In genomic region chrX:71525593-71526299, GRCm38 (mm10) we compare ENCODE assay signal across 17 mouse cellular contexts.
"Had no signal": no experiment of that assay in that cellular context is flagged by ENCODE, and none has a peak within 500 bp of the region (broad histone marks: within the 10 kb centered on the region; RNA-seq: fewer than 3 reads in every experiment).

No protein-coding gene starts in this region.

- H3K4me1 ChIP-seq: intestine, embryonic 15.5 days; stomach, embryonic 15.5 days had no signal

- ATAC-seq: intestine, embryonic 15.5 days; midbrain, embryonic 13.5 days had no signal

- H3K36me3 ChIP-seq: intestine, embryonic 15.5 days; limb, embryonic 12.5 days; limb, embryonic 15.5 days; midbrain, embryonic 10.5 days; midbrain, embryonic 13.5 days; stomach, embryonic 15.5 days had no signal

- H3K27ac ChIP-seq: intestine, embryonic 15.5 days; left cerebral cortex, adult 2 months; limb, embryonic 12.5 days; limb, embryonic 15.5 days; midbrain, embryonic 10.5 days; midbrain, embryonic 13.5 days; stomach, embryonic 15.5 days had no signal

- H3K9ac ChIP-seq: intestine, embryonic 15.5 days; limb, embryonic 12.5 days; limb, embryonic 15.5 days; midbrain, embryonic 13.5 days; stomach, embryonic 15.5 days had no signal

- H3K27me3 ChIP-seq: intestine, embryonic 15.5 days; limb, embryonic 15.5 days; midbrain, embryonic 13.5 days; stomach, embryonic 15.5 days had no signal

- DNase-seq: kidney, adult 11 months; kidney, adult 9 months; kidney, postnatal 14 days; kidney, postnatal 4 days; layer of hippocampus, postnatal 36 days; left cerebral cortex, postnatal 4 days; lung, adult 2 months; lung, postnatal 14 days; lung, postnatal 4 days; thymus, postnatal 25 days had no signal

- H3K4me3 ChIP-seq: intestine, embryonic 15.5 days; left cerebral cortex, adult 2 months; limb, embryonic 12.5 days; limb, embryonic 15.5 days; midbrain, embryonic 10.5 days; midbrain, embryonic 13.5 days; stomach, embryonic 15.5 days had no signal

- H3K4me2 ChIP-seq: intestine, embryonic 15.5 days; limb, embryonic 12.5 days; limb, embryonic 15.5 days; midbrain, embryonic 13.5 days; stomach, embryonic 15.5 days had no signal

- H3K9me3 ChIP-seq: intestine, embryonic 15.5 days; limb, embryonic 12.5 days; limb, embryonic 15.5 days; midbrain, embryonic 10.5 days; midbrain, embryonic 13.5 days; stomach, embryonic 15.5 days had no signal
